Mouse (Mus musculus): Measurements from ENCODE around the gene E130114P18Rik.
A peak's percentile ranks its signal among the peaks of the same experiment; 100 is the strongest.

Gene E130114P18Rik

DNA sequence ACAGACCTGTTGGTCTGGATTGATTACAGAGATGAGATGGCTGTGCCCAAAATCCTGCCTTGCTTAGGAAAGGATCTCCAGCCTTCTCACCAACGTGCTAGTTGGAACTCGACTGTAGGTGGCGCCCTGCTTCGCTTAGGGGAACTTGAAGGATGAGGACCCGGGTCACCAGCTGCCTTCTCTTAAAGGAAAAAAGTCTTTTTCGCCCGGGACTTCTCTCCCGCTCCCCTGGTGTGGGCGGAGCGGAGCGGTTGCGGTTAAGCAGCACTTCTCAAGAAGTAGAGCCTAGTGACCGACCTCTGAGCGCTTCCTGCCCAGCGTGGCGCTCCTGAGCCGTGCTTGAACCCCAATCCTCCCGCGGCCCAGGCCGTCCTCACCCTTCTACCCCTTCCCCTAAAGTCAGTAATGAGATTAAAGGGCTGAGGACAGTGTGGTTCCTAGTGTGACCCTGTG is 26.8 kb downstream of the E130114P18Rik start:
- DNase-seq: peak; percentile 91

DNA sequence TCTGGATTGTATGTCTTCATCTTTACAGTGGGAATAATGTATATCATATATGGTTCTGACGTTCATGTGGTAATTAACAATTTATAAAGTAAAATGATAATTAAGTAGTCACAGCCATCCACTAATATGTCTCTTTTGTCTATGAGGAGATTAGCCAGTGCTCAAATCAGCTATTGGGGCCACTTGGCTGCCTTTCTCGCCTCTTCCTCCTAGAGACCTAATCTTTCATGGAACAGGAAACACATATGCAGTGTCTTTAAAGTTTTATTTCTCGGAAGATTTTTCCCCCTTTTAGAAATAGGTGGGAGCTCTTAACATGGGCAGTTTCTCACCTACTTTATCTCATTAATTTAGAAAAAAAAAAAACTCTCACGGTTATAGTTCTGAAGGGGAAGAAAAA is 27.5 kb downstream of the E130114P18Rik start:
- DNase-seq: no peak

DNA sequence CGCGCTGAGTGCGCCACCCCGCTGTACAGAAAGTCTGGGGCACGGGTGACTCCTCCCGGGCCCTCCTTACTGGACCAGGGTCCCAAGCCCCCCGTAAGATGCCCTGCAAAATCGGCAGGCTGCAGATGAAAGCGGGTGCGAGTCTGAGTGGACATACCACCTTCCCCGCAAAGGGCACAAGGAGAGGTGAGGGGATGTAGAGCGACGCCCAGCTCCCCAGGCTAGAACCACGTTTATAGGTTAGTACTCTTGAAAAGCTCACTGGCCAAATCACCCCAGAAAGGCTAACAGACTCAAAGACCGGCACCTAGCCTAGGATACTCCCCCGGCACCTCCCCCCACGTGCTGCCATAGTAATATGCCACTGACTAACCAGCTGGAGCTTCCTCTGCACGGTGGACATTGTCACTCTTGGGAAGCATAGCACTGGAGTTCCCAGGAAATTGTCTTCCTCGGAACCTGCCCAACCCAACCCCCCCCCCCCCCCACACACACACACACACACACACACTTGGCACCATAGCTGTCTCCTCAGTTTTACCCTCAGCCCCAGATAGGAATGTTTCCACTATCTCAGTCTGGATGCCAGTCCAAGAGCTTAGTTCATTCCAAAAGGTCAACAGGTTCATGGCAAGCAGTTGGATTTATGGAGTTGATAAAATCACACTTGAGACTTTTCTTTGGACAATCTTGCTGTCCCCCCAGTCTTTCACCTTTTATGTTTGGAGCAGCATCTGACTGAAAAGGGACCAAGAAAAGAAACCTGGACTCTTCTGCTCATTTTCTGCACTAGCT is 31.6 kb downstream of the E130114P18Rik start:
- no peak for DNase-seq

DNA sequence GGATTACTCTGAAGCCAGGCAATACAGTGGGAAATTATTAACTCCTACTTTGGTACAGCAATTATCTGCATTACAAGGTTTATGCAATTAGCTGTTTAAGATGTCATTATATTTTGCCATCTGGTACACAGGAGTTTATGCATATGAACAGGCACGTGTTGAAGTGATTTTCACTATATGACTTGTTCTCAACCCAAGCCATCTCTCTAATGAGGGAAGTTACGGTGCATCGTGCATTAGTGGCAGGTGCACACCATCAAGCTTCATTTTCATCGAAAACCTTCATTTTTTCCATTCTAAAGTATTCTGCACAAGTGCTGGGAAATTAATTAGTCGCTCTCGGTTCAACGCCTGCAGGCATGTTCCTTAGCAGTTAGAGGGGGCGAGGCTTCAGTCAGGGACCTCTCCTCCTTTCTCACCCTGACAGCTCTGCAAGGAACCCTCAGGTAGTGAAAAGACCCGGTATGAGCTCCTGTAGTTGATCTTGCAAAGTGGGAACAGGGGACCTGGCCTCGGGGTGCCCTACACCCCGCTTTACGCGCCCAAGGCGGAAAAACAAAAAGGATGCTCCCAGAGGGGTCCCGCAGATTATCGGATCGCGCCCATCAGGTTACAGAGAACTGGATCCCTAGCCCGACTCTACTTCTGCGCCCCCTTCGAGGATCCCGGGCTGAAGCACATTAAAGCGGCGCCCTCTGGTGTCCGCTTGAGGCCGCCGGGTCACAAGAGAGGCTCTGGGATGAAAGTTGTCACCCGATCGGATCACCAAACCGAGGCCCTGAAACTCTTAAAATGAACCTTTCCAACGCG is 32.4 kb downstream of the E130114P18Rik start:
- DNase-seq: peak; percentile 80 to 85

DNA sequence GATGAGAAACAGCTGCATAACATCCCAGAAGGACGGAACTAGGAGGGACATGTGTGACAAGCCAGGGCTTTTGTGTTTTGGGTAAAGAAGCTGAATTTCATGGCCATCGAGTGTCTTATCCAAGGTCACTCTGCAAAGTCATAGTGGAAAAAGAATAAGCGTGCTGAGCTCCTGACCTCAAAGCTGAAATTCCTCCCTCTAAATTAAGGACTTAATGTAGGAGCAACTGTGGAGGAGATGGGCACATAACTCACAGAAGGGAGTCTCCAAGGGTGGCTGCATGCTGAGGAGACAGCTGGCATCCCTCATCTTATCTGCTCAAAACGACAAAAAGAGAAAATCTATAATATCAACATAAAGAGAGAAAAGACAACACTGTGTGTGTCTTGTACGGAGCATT is 33.9 kb downstream of the E130114P18Rik start:
- DNase-seq: no peak

DNA sequence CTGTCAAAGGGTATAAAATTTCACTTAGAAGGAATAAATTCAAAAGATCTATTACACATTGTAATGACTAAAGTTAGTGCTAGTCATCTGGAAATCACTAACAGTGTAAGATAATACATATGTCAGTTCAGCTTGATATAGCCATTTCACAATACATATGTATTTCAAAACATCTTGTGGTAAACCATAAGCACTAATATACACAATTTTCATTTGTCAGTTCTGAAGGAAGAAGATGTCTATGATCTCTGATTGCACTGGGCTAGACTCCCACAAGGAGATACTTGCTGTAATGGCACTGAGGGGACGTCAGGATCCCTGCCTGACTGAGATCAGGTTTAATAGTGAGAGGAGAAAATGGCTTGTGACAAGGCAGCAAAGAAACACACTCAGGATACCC is 44.5 kb downstream of the E130114P18Rik start:
- no peak for DNase-seq

DNA sequence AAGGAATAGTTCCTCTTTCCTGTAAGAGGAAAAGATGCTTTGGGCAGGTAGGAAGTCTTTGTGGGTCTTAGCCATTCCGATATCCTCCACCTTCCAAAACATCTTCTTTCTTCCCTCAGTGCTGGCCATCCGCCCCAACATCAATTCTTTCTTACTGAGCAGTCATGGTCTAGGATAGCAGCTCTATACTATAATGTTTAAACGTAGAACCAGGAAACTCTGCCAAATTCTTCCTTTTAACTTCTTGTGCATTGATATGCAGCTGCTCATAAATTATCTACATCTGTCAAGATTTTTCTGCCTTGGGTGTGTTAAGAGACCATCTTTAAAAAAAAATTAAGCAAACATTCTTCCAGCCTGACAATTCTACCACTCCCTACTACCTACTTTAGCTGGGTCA is 47.5 kb downstream of the E130114P18Rik start:
- DNase-seq: no peak

DNA sequence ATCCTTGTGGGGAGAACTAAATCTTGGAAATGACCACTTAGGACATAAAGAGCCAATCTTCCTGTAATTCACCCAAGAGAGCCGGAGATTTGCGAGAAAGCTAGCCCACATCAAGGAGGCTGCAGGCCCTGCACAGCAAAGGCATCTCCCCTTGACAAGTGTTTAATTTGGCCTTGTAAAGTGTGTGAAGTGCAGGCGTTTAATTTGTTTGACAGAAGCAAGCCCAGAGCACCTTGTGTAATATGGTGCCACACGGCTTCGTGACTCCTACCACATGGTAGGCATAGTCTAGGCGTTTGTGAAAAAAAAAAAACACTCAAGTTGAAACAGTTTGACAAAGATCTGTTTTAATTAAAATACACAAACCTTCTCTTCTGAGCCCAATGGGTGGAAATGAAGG is 47.9 kb downstream of the E130114P18Rik start:
- DNase-seq: no peak

DNA sequence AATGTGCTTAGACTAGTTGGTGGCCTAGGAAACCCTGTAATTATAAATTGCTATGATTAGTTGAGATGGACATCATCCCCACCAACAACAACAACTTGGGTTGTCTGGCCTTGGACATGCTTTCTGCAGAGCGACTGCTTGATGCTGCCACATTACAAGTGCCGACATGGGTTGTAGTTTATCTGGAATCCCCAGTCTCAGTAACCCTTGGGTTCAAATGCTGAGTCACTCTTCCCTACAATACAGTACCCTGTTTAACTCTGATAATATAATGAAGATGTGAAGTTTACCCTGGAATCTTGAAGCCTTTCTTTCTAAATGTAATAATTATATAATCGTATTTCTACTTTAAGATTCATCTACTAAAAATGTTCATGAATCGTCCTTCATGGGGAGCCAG is 49.4 kb downstream of the E130114P18Rik start:
- no peak for DNase-seq

DNA sequence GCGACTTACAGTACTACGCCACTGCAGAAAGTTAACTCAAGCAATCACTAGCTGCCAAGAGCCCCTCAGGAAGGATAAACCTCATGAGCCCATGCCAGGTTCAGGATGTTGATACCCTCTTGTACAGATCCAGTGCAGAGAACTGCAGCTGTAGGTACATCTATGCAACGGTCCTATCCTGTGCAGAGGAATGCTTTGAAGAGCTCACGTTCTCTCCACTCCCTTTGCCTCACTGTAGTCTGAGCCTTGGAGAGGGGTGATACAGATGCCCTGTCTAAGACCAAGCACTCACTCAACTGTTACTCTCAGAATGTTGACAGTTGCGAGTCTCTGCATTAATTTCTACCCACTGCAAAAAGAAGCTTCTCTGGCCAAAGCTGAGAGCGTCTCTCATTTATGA is 54.5 kb downstream of the E130114P18Rik start:
- DNase-seq: no peak

DNA sequence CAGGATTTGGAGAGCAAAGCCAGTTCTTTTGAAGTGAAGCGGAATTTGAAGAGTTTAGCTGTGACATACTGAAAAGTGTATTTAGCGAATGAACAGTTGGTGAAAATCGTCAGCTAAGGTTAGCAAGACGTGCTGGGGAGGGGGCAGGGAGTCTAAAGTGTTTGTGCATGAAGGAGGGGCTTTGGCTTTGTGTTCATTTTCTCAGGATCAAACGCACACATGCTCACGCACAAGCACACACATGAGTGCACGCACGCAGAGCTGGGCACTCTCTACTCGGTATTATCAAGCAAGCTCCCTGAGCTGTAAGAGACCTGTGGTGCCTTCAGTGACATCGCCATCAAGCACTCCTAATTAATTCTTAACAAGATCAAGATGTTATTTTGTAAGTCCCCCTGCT is 55.2 kb downstream of the E130114P18Rik start:
- DNase-seq: no peak

DNA sequence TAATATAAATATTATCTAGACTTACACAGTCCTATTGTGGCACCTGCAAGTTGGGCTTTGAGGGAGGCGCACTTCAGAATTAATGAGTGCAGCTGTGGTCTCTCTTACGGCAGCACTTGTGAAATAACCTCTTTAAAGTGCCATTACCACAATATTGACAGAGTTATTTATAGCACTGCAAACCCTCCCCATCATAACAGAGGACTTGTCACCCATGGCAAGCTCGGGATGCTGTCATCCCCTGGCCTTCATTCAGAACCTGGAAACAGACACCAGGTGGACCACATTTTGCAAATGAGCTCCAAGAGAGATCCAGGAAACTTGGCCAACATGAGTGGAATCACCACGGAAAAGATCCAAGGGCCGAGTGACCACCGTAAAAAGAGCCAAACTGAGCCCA is 63.3 kb downstream of the E130114P18Rik start:
- DNase-seq: peak; percentile 27 to 32

DNA sequence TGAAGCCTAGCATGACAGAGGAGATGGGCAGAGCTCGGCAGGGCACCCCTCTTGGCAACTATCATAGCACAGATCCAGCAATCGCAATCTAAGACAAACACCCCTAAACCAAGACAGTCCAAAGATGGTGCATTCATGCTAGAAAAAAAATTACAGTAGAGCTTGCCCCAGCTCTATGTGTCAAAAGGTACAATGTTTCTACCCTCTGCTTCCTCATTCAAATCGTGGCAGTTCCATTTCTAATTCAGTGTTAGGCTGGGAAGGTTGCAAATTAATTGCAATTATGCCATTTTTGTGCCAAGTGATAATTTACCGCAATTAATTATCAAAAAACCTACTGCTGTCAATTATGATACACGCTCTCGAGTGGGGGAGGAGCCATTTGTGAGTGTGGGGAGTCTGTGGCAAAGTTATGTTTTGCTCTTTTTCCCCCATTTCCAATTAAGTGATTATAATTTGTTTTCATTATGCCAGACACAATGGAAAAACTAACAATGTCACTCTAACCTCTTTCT is 63.7 kb downstream of the E130114P18Rik start:
- DNase-seq: no peak

DNA sequence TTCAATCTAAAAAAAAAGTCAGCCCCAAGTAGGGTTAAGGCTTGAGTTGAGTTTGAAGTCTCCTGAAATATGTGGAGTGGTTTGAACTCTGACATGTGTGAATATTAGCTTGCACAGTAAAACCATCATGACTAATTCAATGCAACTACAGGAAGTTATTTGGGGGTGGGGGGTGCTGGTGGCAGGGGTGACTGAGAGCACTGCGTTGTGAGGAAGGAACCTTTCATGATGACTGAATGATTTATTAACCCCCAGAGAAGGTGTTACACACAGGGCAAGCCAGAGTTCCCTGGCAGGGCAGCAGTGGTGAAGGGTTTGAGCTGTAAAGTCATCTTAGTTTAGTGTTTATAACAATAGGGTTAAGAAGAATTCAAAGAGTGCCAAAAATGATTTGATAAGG is 65.3 kb downstream of the E130114P18Rik start:
- DNase-seq: no peak

DNA sequence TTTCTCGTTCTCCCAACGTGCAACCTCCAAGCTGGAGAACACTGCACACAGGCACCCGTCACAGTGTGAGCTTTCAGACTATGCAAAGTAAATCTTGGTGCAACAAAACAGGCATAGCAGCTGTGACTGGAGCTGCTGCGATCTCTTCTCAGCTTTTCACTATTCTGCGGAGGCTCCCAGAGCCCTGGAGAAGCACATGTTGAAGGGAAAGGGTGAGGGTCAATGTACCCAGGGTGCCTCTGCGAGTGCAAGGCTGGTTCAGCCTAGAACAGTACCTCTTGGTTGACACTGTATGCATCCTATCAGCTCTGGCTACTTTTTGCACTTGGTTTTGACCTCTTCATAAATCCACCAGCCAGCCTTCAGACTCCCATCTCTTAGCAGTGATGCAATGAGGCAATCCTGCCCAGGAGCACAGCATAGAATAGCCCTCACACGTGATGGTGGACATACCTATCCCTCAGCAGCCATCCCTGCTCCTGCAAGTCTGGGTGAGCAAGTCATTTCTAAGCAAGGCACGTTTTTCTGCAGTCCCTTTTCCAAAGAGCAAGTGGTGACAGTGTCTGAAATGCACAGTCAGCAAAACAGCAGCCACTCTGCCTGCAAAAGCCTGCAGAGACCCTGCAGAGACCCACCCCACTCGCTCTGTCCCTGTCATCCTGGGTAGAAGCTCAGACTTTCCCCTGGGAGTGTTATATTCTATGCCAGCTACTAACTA is 67.7 kb downstream of the E130114P18Rik start:
- no peak for DNase-seq

DNA sequence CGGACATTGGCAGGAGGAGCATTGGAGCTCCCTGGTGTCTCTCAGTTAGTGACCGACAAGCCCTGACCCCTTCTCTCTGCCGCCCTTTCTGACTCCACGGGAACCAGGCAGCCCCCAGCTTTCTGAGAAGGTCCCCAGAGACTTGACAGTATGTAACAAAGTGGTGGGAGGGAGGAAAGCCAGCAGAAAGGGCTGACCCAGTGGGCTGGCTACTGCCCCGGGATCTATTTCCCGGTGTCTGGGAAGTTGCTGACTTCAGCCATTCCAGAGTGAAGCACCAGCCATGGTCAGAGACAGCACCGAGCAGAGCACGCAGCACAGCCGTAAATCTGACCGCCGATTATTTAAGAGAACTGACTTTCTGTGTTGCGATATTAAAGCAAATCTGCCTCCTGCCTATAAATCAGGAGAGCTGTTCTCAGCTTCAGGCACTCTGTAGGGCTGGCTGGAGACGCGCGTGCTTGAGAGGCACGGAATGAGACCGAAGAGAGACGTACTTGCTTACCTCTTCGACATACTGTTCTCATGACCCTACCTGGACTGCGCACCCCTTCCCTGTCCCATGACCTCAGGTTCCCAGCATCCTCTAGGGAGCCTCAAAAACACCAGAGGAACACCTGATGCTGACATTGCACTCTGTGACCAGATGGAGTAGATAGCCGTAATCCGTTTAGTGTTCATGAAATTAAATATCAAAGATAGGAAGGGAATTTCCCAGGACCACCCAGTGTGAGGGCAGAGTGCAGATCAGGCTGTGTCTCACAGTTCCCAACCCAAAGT is 70.3 kb downstream of the E130114P18Rik start:
- DNase-seq: no peak

DNA sequence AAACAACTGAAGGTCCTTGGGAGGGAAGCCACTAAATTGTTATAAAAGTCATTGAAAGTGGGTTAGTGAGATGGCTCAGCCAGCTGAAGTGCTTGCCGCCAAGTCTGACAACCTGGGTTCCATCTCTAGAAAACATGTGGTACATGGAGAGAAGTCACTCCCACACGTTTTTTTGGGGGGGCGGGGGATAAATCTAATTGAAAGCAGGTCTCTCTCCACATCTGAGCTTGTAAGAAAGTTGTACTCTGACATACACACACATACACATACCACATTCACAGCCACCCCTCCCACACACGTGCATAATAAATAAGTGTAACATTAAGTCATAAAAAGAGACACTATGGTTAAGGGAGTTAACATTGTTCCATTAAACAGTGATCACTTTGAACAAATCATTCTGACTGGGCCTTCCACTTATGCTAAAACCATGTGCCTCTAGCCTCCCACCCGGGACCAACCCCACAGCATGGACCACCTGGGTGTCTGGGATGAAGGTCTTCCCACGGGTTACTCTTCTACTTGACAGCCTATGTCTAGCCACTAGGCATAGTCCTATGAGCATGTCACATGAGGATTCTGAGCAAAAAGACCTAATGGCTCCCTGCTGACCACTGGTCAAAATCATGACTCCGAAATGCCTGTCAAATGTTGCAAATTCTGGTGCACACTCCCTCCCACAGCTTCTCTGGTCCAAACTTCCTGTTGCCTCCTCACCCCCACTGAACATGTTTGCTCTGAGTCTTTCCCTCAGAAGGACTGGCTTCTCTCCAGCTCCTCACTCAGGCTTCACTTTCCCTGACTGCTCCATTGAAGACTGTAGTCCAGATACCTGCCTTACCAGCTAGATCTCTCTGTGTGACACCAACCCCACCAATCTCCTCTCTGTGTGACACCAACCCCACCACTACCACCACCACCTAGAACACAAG is 80.9 kb downstream of the E130114P18Rik start:
- DNase-seq: no peak

DNA sequence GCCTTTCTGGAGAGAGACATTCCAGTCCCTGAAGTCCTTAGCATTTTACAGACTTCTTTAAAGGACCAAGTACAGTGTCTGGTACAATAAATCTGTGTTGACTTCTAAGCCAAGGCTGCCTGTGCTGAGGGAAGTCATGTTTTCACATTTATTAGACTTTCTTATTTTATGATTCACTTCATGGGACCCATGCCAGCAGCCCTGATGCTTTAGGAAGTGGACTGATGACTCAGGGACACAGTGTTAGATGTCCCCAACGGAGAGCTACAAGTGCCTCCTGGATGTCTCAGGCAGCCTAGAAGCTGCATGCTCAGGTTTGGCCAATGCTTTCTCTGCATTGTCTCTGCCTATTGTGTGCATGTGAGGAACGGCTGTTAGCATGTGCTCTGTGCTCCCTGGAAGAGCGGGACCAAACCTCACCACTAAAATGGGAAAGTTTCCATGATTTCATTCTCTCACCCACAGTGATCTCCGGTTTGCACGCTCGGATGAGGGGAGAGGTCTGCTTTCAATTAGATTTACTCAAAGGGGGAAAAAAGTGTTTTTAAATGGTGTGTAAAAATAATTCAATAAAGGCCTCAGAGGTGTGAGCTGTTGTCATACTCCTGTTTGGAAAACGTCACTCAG is 82.4 kb downstream of the E130114P18Rik start:
- DNase-seq: no peak

DNA sequence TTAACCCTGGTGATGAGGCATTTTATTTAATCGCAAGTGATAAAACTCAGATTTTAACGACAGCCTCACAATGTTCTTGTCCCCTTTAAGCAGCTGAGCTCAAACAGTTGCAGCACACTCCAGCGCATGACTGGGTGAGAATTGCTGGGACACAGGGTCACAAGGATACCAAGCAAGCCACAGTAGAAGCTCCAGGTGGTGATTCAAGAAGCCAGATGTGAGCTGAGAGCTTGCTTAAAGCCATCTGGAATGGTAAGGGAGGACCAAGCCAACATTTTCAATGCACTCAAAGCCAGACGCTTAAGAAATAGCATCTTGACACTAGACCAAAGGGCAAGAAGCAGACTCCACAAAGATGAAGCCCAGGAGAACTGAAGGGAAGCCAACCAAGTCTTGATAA is 83.9 kb downstream of the E130114P18Rik start:
- no peak for DNase-seq

DNA sequence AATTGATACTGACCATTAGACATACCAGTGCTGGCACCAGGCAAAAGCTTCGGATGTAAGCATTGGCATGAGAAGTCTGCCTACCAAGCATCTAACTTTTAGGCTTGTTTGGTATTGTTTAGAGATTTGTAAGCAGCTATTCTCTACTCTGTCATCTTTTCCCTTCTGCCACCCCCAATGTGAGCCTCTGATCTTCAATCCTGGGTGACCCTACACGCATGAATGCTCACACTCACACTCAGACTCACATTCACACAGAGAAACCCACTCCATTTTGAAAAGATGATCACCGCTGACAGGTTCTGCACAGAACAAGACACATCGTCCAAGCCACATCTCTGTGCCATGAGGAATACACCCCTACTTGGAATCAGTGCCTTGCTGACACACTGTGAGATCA is 84.8 kb downstream of the E130114P18Rik start:
- no peak for DNase-seq

DNA sequence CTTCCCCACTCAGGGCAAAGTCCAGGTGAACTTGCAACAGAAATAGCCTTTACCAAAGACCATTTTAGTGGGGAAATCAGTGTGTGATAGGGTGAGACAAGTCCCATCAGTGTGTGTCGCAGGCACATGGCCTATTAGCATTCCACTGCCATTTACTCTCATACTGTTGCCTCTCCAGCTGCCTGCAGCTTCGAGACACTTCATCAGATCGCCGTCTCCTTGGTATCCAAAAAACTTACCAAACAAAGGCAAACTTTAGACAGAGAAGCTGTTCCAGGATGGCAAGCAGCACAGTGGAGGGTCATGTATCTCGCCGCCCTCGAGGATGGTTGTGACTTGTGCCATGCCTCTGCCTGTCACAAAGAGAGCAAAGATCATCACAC is 87.5 kb downstream of the E130114P18Rik start:
- no peak for DNase-seq

All from cerebellum, postnatal 36 days (tissue).